Mouse (Mus musculus) forebrain, postnatal 0 days (tissue): ENCODE measurements at regions not wholly inside any gene's neighbourhood (a gene's known extent, or its start where the extent isn't known, plus 50 kb on each side); places are given as distances from the start of the nearest gene placed in this dataset.
A peak's percentile ranks its signal among the peaks of the same experiment; 100 is the strongest.

ENCODE experiments used
- ATAC-seq: fragments of 200-750 bp; cut with Nextera tagmentation; 2 replicates; pipeline ENCODE4 v1.8.0; 2017; ENCODE audit warnings: mild to moderate bottlenecking, moderate library complexity
- DNase-seq: peaks from one replicate; pipeline ENCODE4 v3.0.0-alpha.2; 2015
- H3K27ac ChIP-seq: fragments of 300-500 bp; sonication (generic); 2 replicates; pipeline ENCODE4 v1.5.1; 2014; ENCODE audit warnings: low read depth, mild to moderate bottlenecking, antibody characterized with exemption, low read length, moderate library complexity, mixed read lengths
- H3K27me3 ChIP-seq: fragments of 300-500 bp; sonication (generic); 2 replicates; pipeline ENCODE4 v1.6.1; 2014; ENCODE audit warnings: mild to moderate bottlenecking, low read length, mixed read lengths; ENCODE audit not compliant: insufficient read depth
- H3K36me3 ChIP-seq: fragments of 300-500 bp; sonication (generic); 2 replicates; pipeline ENCODE4 v1.6.1; 2014; ENCODE audit warnings: mild to moderate bottlenecking, moderate library complexity; ENCODE audit not compliant: insufficient read depth
- H3K4me1 ChIP-seq: fragments of 300-500 bp; sonication (generic); 2 replicates; pipeline ENCODE4 v1.6.1; 2014; ENCODE audit warnings: antibody characterized with exemption; ENCODE audit not compliant: insufficient read depth
- H3K4me2 ChIP-seq: fragments of 300-500 bp; sonication (generic); 2 replicates; pipeline ENCODE4 v1.6.1; 2014; ENCODE audit warnings: low read depth, mild to moderate bottlenecking, moderate library complexity
- H3K4me3 ChIP-seq: fragments of 300-500 bp; sonication (generic); 2 replicates; pipeline ENCODE4 v1.5.1; 2014; ENCODE audit warnings: low read depth, low read length, mixed read lengths
- H3K9ac ChIP-seq: fragments of 300-500 bp; sonication (generic); 2 replicates; pipeline ENCODE4 v1.6.1; 2014; ENCODE audit warnings: mild to moderate bottlenecking
- H3K9me3 ChIP-seq: fragments of 300-500 bp; sonication (generic); 2 replicates; pipeline ENCODE4 v1.6.1; 2016; ENCODE audit warnings: low read length
- CTCF ChIP-seq: sonication (generic); IDR thresholded peaks from 2 replicates; pipeline ENCODE4 v1.5.1; 2016; ENCODE audit warnings: antibody characterized with exemption, control low read depth, low read depth
- WGBS: fragments of 180-500 bp; shearing (Covaris S2); extraction: QIAGEN DNeasy Blood & Tissue Kit; methylation state at CpG from one replicate; pipeline ENCODE4 v1.1.7; 2014; 5-methylcytosine and 5-hydroxymethylcytosine counted together

GRCm38 (mm10) chr5:120024071-120024470, 92.2 kb upstream of the Rbm19 start:
- ATAC-seq, result peak; percentile 90
- TF ChIP-seq CTCF, result no peak
- H3K4me1 ChIP-seq, result peaks cover 7% of the 10 kb centered on the region
- no peaks in the 10 kb centered on the region for H3K27me3 ChIP-seq
- WGBS, result 2% methylated on average over 9 of the region's 10 CpGs
- DNase-seq, result peak; percentile 72
- no peak overlapping the region for H3K9ac ChIP-seq
- H3K9me3 ChIP-seq, result no peaks in the 10 kb centered on the region
- H3K4me2 ChIP-seq, result no peak overlapping the region
- no peak overlapping the region for H3K4me3 ChIP-seq
- no peaks in the 10 kb centered on the region for H3K36me3 ChIP-seq
- H3K27ac ChIP-seq, result 0 out of 2 replicates have a peak overlapping the region, but pooled peaks have one; percentile 15

- Histone ChIP-seq H3K9me3 (no peaks in the 10 kb centered on the region), H3K9ac (no peak overlapping the region), H3K4me1 (peaks cover 7% of the 10 kb centered on the region), H3K27me3 (no peaks in the 10 kb centered on the region), H3K4me2 (no peak overlapping the region), H3K4me3 (no peak overlapping the region), H3K36me3 (no peaks in the 10 kb centered on the region), H3K27ac (no peak overlapping the region)
- DNase-seq, result no peak
- no peak for ATAC-seq
- TF ChIP-seq CTCF, result no peak
Measured at GRCm38 (mm10) chr5:120025212-120025611, 91.1 kb upstream of the Rbm19 start.

- no peak for TF ChIP-seq CTCF
- Histone ChIP-seq H3K27ac (no peak overlapping the region), H3K9me3 (no peaks in the 10 kb centered on the region), H3K36me3 (no peaks in the 10 kb centered on the region), H3K9ac (no peak overlapping the region), H3K27me3 (no peaks in the 10 kb centered on the region), H3K4me1 (no peaks in the 10 kb centered on the region), H3K4me3 (no peak overlapping the region), H3K4me2 (no peak overlapping the region)
- no peak for ATAC-seq
- 91% methylated on average over 15 of the region's 15 CpGs for WGBS
- DNase-seq, result no peak
Measured at GRCm38 (mm10) chr5:120030904-120031303, 85.4 kb upstream of the Rbm19 start.

- ATAC-seq, result no peak
- Histone ChIP-seq H3K27me3 (no peaks in the 10 kb centered on the region), H3K9ac (no peak overlapping the region), H3K4me1 (no peaks in the 10 kb centered on the region), H3K4me2 (no peak overlapping the region), H3K9me3 (no peaks in the 10 kb centered on the region), H3K27ac (no peak overlapping the region), H3K36me3 (no peaks in the 10 kb centered on the region), H3K4me3 (no peak overlapping the region)
- TF ChIP-seq CTCF, result no peak
- no peak for DNase-seq
- 75% methylated on average over 4 of the region's 4 CpGs for WGBS
Measured at GRCm38 (mm10) chr5:120031614-120032013, 84.7 kb upstream of the Rbm19 start.

GRCm38 (mm10) chr5:120034499-120035077, 81.7 kb upstream of the Rbm19 start:
- DNase-seq, result no peak
- 3% methylated on average over 13 of the region's 13 CpGs for WGBS
- Histone ChIP-seq H3K4me2 (no peak overlapping the region), H3K9ac (no peak overlapping the region), H3K27ac (no peak overlapping the region), H3K4me1 (no peaks in the 10 kb centered on the region), H3K9me3 (no peaks in the 10 kb centered on the region), H3K4me3 (no peak overlapping the region), H3K27me3 (no peaks in the 10 kb centered on the region), H3K36me3 (no peaks in the 10 kb centered on the region)
- TF ChIP-seq CTCF, result no peak
- no peak for ATAC-seq

- H3K9ac ChIP-seq, result no peak overlapping the region
- no peak for DNase-seq
Measured at GRCm38 (mm10) chr5:120035251-120035650, 81.0 kb upstream of the Rbm19 start.

GRCm38 (mm10) chr5:120037806-120038205, 78.5 kb upstream of the Rbm19 start:
- Histone ChIP-seq H3K4me1 (no peaks in the 10 kb centered on the region), H3K9me3 (0 out of 2 replicates have a peak, but pooled peaks cover 3% of the 10 kb centered on the region), H3K36me3 (no peaks in the 10 kb centered on the region), H3K27ac (no peak overlapping the region), H3K4me2 (no peak overlapping the region), H3K4me3 (no peak overlapping the region), H3K27me3 (no peaks in the 10 kb centered on the region), H3K9ac (no peak overlapping the region)
- DNase-seq (no peak), ATAC-seq (no peak)
- TF ChIP-seq CTCF, result no peak
- WGBS, result 90% methylated on average over 3 of the region's 3 CpGs

More at GRCm38 (mm10) chr5:120035251-120035650, 81.0 kb upstream of the Rbm19 start:
- Histone ChIP-seq H3K4me3 (no peak overlapping the region), H3K4me1 (no peaks in the 10 kb centered on the region), H3K9me3 (no peaks in the 10 kb centered on the region), H3K36me3 (no peaks in the 10 kb centered on the region), H3K27me3 (no peaks in the 10 kb centered on the region), H3K4me2 (no peak overlapping the region), H3K27ac (no peak overlapping the region)
- WGBS, result 81% methylated on average over 3 of the region's 3 CpGs
- peak; percentile 53; the same call in 1 of the 2 replicates for ATAC-seq
- no peak for TF ChIP-seq CTCF
